Mouse (Mus musculus) hematopoietic stem cell, adult 5-6 weeks (primary cell): ENCODE measurements around the gene Slamf1. TPM values are rescaled to one million over a fixed set of nuclear protein-coding genes. Genes with fewer than 3 reads are reported as not detected.

Experiments used
- total RNA-seq: library from RNA; stranded (forward); fragments of 172-1452, 232-1000 nt; gene quantifications from 2 replicates; pipeline ENCODE4 v1.2.3, GENCODE M21; 2017

The Slamf1 gene
- total RNA-seq, 1 experiment from 2014 or later: 2.1 TPM

Other genes starting within 250 kb of the Slamf1 start
- not detected in 2 replicates for gene Itln1, start 231.8 kb upstream of the Slamf1 start, total RNA-seq
- 25.9 and 29.0 TPM in 2 replicates for gene Cd244a, start 207.9 kb upstream of the Slamf1 start, total RNA-seq
- 35.9 and 41.0 TPM in 2 replicates for gene Ly9, start 159.7 kb upstream of the Slamf1 start, total RNA-seq
- gene Slamf7, start 114.1 kb upstream of the Slamf1 start, total RNA-seq: 1.9 and 2.3 TPM in 2 replicates
- gene Cd48, start 85.1 kb upstream of the Slamf1 start, total RNA-seq: 60.5 and 99.3 TPM in 2 replicates
- 96.5 and 139 TPM in 2 replicates for gene Cd84, start 72.6 kb downstream of the Slamf1 start, total RNA-seq
- 5.0 and 5.2 TPM in 2 replicates for gene Gm10521, start 128.5 kb downstream of the Slamf1 start, total RNA-seq
- 2.9 and 3.5 TPM in 2 replicates for gene Slamf6, start 150.4 kb downstream of the Slamf1 start, total RNA-seq